Mouse (Mus musculus): ENCODE measurements at regions not wholly inside any gene's neighbourhood (a gene's known extent, or its start where the extent isn't known, plus 50 kb on each side); places are given as distances from the start of the nearest gene placed in this dataset.

- TF ChIP-seq POLR2A (IDR thresholded peaks at IDR 0.05; ENCODE audit: low read depth, low read length) (no peak), CTCF (IDR thresholded peaks at IDR 0.05; ENCODE audit: extremely low read depth, insufficient read depth, insufficient read length, insufficient replicate concordance) (no peak)
Measured at GRCm38 (mm10) chr1:90283176-90283775, 79.5 kb downstream of the Ackr3 start.
